Mouse (Mus musculus) fat pad, adult 2 months (tissue): Measurements from ENCODE around the gene Stam2.

Experiments used
- DNase-seq: peaks from one replicate; pipeline ENCODE4 v3.0.0-alpha.2; 2011; ENCODE audit warnings: low read depth, low spot score; ENCODE audit errors: extremely low read depth

Gene Stam2

GRCm38 (mm10) chr2:52732001-52732400 is 10.1 kb downstream of the Stam2 start:
- DNase-seq = no peak

GRCm38 (mm10) chr2:52730891-52731290 is 11.2 kb downstream of the Stam2 start:
- DNase-seq = no peak

GRCm38 (mm10) chr2:52720231-52721025 is 21.7 kb downstream of the Stam2 start:
- DNase-seq = no peak

GRCm38 (mm10) chr2:52717076-52717475 is 25.0 kb downstream of the Stam2 start:
- DNase-seq = no peak

- no peak for DNase-seq
These were observed 26.5 kb downstream of the Stam2 start for GRCm38 (mm10) chr2:52715538-52715937.

- no peak for DNase-seq
These were observed 28.0 kb downstream of the Stam2 start for GRCm38 (mm10) chr2:52714111-52714510.

GRCm38 (mm10) chr2:52710804-52711203 is 31.3 kb downstream of the Stam2 start:
- no peak for DNase-seq

- DNase-seq = no peak
These were observed 32.7 kb downstream of the Stam2 start for GRCm38 (mm10) chr2:52709417-52709816.

GRCm38 (mm10) chr2:52701368-52702036 is 40.6 kb downstream of the Stam2 start:
- no peak for DNase-seq

- DNase-seq = no peak
These were observed 41.7 kb downstream of the Stam2 start for GRCm38 (mm10) chr2:52700352-52700751.

GRCm38 (mm10) chr2:52694604-52695003 is 47.5 kb downstream of the Stam2 start:
- no peak for DNase-seq

GRCm38 (mm10) chr2:52691745-52692144 is 50.3 kb downstream of the Stam2 start:
- DNase-seq = no peak

GRCm38 (mm10) chr2:52686601-52687000 is 55.5 kb downstream of the Stam2 start:
- no peak for DNase-seq

GRCm38 (mm10) chr2:52677589-52677988 is 64.5 kb downstream of the Stam2 start:
- DNase-seq = no peak

- DNase-seq = no peak
These were observed 65.2 kb downstream of the Stam2 start for GRCm38 (mm10) chr2:52676913-52677303.

- DNase-seq = no peak
These were observed 65.8 kb downstream of the Stam2 start, which contains the start of gene Cacnb4 for GRCm38 (mm10) chr2:52676023-52676912. Gene Cacnb4 (minus strand): TSS chr2:52676831.

GRCm38 (mm10) chr2:52675278-52675987 is 66.6 kb downstream of the Stam2 start:
- no peak for DNase-seq

GRCm38 (mm10) chr2:52674886-52675277 is 67.2 kb downstream of the Stam2 start:
- DNase-seq = no peak

- no peak for DNase-seq
These were observed 68.9 kb downstream of the Stam2 start for GRCm38 (mm10) chr2:52673172-52673571.

GRCm38 (mm10) chr2:52670733-52671132 is 71.3 kb downstream of the Stam2 start:
- no peak for DNase-seq

- DNase-seq = no peak
These were observed 73.6 kb downstream of the Stam2 start for GRCm38 (mm10) chr2:52668480-52668879.
